Mouse (Mus musculus) adrenal gland, adult 18-20 months (tissue): ENCODE results near the gene Ptprn. TPM values are rescaled to one million over a fixed set of nuclear protein-coding genes. Genes with fewer than 3 reads are reported as not detected.

ENCODE experiments used
- microRNA-seq, 2 experiments: library from miRNA; unstranded; fragments of <30 nt; microRNA quantifications; one replicate each; pipeline ENCODE4 v1.2.0; 2021; ENCODE audit warnings: borderline number of aligned reads in 2 of 2
- total RNA-seq, 2 experiments: library from RNA; stranded (reverse); gene quantifications; 1 replicate in 1 of 2; 2 replicates in 1 of 2; pipeline ENCODE4 v1.2.3; 2021

Ptprn gene
- total RNA-seq, 2 experiments from 2014 or later = 51.0 to 59.5 TPM

Small RNAs within 50 kb of the gene (microRNA-seq; reads per million reads assigned to microRNA genes)
- 0 reads per million in 2 experiments for gene Gm27943

Other genes starting within 250 kb of the Ptprn start
- 1 to 10 TPM; 6.1 to 7.4 TPM for gene Nhej1, start 139.3 kb downstream of the Ptprn start, total RNA-seq
- gene Slc23a3, start 130.6 kb downstream of the Ptprn start, total RNA-seq = under 1 TPM; 0.32 to 0.63 TPM
- gene Cnppd1, start 121.8 kb downstream of the Ptprn start, total RNA-seq = 10 to 100 TPM; 32.3 to 33.2 TPM
- gene Retreg2, start 121.7 kb downstream of the Ptprn start, total RNA-seq = 10 to 100 TPM; 86.5 to 95.1 TPM
- gene Zfand2b, start 95.9 kb downstream of the Ptprn start, total RNA-seq = 10 to 100 TPM; 29.4 to 31.8 TPM
- 10 to 100 TPM; 23.1 to 23.3 TPM for gene Abcb6, start 84.1 kb downstream of the Ptprn start, total RNA-seq
- gene Ankzf1, start 72.4 kb downstream of the Ptprn start, total RNA-seq = 10 to 100 TPM; 13.0 to 18.5 TPM
- gene Atg9a, start 72.3 kb downstream of the Ptprn start, total RNA-seq = 10 to 100 TPM; 38.0 to 42.7 TPM
- gene Glb1l, start 53.7 kb downstream of the Ptprn start, total RNA-seq = 10 to 100 TPM; 16.6 to 22.8 TPM
- gene Stk16, start 53.7 kb downstream of the Ptprn start, total RNA-seq = 100 to 1,000 TPM; 117 to 119 TPM
- gene Tuba4a, start 44.6 kb downstream of the Ptprn start, total RNA-seq = 100 to 1,000 TPM in 1 of 2 experiments, 10 to 100 TPM in 1; 48.9 to 119 TPM
- not detected for gene A630095N17Rik, start 32.4 kb downstream of the Ptprn start, total RNA-seq
- gene Dnajb2, start 28.1 kb downstream of the Ptprn start, total RNA-seq = 100 to 1,000 TPM; 118 to 204 TPM
- gene Resp18, start 13.9 kb upstream of the Ptprn start, total RNA-seq = 100 to 1,000 TPM; 141 to 165 TPM
- gene Dnpep, start 53.5 kb upstream of the Ptprn start, total RNA-seq = 10 to 100 TPM; 90.1 to 90.6 TPM
- gene Des, start 95.8 kb upstream of the Ptprn start, total RNA-seq = 10 to 100 TPM; 15.9 to 21.3 TPM
- 10 to 100 TPM in 1 of 2 experiments, 1 to 10 TPM in 1; 7.3 to 10.8 TPM for gene Speg, start 110.8 kb upstream of the Ptprn start, total RNA-seq
- 10 to 100 TPM; 53.2 to 56.1 TPM for gene Gmppa, start 171.4 kb upstream of the Ptprn start, total RNA-seq
- 1 to 10 TPM; 5.1 to 8.1 TPM for gene Asic4, start 185.9 kb upstream of the Ptprn start, total RNA-seq
- gene Chpf, start 214.8 kb upstream of the Ptprn start, total RNA-seq = 10 to 100 TPM; 58.9 to 59.1 TPM
- 1 to 10 TPM; 3.5 to 6.2 TPM for gene Tmem198, start 215.0 kb upstream of the Ptprn start, total RNA-seq
- gene Obsl1, start 241.9 kb upstream of the Ptprn start, total RNA-seq = 10 to 100 TPM; 48.9 to 54.4 TPM
- 10 to 100 TPM; 18.2 to 29.6 TPM for gene Inha, start 242.6 kb upstream of the Ptprn start, total RNA-seq